Mouse (Mus musculus): ENCODE measurements at regions not wholly inside any gene's neighbourhood (a gene's known extent, or its start where the extent isn't known, plus 50 kb on each side); places are given as distances from the start of the nearest gene placed in this dataset.
"Not testable (repeated sequence)": the region's sequence is repeated elsewhere in the genome, so short reads cannot be mapped to it uniquely, and the experiment has no call there.

DNA sequence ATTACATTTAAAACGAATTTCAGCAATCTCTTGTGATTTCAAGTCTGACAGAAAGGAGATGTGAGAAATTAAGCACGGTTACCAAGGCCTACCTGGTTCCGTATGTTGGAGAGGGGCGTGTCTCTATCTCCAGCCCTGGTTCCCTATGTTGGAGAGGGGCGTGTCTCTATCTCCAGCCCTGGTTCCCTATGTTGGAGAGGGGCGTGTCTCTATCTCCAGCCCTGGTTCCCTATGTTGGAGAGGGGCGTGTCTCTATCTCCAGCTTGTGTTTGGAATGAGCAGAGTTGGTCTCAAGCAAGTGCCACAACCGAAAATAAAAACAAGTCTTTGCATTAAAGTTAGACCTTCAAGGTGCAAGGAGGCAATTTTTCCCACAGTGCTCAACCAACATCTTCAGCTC lies 267.8 kb upstream of the Arglu1 start:
- TF ChIP-seq CTCF (conservative IDR thresholded peaks at IDR 0.05; ENCODE audit: low read length); NANOG (IDR thresholded peaks at IDR 0.05; ENCODE audit: borderline replicate concordance, low read length): not testable (repeated sequence)
